Mouse (Mus musculus) neural tube, embryonic 10.5 days (tissue): ENCODE data around the gene 2810459M11Rik.
"Not testable (repeated sequence)": the region's sequence is repeated elsewhere in the genome, so short reads cannot be mapped to it uniquely, and the experiment has no call there.

Experiments
- DNase-seq: peaks from one replicate; pipeline ENCODE4 v3.0.0-alpha.2; 2017; ENCODE audit warnings: low spot score; ENCODE audit errors: extremely low spot score

The 2810459M11Rik gene

DNA sequence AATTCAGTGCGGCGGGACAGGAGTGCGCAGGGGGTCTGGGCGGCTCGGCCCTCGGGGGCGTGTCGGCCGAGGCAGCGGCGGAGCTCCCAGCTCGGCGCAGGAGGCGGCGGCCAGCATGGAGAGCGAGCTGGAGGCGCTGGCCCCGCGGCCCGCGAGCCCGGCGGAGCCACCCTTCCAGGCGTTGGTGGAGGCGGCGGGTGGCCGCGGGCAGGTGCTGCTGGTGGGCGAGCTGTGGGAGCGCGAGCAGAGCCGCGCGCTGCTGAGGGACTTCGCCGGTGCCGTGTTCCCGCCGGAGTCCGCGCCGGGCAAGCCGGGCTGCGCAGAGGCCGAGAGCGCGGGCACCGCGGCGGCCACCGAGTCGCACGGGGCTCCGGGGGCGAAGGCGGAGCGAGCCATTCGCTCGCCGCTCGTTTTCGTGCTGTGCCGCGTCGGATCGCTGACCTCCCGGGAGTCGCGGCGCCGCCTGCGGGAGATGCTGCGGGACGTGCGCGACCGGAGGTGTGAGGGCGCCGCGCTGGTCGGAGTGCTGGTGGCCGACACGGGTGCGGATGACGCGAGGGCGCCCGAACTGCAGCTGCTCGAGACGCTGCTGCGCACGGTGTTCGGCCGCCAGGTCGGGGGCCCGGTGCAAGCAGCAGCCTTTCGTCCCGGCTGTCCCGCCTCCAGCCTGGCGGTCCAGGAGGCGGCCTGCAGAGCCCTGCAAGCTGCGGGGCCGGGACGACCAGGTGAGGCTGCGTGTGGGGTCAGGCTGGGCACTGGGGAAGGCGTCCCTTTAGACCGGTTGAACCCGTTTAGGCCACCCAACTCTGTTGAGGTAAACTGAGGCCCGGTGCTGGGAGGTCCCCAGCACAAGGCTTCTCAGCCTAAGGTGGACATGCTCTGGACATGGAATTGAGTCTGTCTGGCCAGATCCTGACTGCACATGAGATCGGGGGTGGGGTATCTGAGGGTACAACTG, at the start of gene 2810459M11Rik:
Gene 2810459M11Rik, plus strand, starts transcription at position 16 of the 958 bp plus-strand sequence.
- peak; percentile 73 for DNase-seq

DNA sequence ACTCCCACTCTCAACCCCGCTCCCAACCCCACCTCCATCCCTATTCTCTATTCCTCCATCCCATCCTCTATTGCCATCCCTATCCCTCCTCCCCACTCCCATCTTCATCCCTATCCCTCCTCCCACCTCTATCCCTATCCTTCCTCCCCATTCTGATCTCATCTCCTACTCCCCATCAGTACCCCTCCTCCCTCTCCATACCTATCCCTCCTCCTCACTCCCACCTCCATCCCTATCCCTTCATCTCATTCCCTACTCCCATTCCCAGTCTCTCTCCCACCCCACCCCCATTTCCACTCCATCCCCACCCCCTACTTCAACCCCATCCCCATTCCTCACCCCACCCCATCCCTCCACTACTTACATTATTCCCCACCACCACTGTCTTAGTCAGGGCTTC, 48.4 kb upstream of the 2810459M11Rik start:
- no peak for DNase-seq

DNA sequence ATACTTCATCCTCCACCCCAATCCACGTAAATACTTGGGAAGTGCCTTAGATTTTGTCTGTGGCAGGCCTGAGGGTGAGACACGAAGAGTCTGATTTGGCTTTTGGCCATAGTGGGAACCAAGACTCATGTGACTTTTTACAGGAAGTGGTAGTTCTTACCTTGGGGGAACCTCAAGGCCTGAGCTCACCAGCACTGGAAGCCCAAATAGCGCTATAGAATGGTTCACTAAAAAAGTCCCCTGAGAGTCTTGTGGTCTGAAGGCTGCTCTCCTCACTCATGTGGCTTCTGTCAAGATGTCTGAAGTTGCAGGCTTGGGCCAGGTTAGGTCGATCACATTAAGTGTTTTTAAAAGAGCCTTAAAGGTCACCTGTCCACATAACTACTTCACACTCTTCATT, 47.7 kb upstream of the 2810459M11Rik start:
- no peak for DNase-seq

DNA sequence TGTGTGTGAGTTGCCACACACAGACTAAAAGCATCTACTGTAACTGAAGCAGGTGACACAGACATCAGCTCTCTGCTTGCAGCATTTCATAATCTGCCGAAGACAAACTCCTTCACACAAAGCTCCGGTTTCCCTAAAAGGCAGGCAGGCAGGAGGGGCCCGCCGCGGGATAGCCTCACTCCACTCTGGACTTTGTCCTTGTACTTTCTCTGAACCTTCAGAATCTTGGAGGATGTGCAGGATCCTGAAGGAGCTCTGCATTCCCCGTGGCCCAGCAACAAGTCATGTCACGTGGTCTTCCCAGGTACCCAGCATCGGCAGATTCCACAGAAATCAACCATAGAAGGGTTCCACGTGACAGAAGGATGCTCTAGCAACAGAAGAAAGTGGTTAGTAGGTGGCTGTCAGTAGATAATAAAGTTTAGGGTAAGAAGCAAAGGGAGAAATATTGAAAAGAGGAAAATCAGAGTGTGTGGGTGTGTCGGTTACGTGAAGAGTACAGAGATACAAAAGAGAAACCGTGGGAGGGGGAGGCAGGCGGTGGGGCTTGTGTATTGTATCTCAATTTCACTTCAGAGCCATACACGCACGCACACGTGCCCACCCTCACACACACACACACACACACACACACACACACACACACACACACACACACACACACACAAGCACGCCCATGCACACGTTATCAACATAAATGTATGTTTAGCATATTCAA, 45.7 kb upstream of the 2810459M11Rik start:
- DNase-seq, result no peak

DNA sequence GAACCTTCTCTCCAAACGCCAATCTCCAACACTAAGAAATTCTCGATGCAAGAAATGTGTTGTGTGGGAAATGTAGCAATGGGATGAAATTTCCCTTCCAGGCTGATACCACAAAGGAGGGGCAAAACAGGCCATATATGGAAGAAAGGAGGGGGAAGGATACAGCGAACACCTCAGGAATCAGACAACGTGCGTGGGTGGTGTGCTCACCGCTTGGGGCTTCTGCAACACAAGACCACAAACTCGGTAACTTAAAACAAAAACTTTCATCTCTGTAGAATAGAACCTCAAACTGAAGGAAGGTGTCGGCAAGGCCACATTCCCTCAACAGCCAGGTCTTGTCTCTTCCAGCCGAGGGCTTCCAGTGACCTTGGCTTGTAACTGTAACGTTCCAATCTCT, 40.1 kb upstream of the 2810459M11Rik start:
- no peak for DNase-seq

DNA sequence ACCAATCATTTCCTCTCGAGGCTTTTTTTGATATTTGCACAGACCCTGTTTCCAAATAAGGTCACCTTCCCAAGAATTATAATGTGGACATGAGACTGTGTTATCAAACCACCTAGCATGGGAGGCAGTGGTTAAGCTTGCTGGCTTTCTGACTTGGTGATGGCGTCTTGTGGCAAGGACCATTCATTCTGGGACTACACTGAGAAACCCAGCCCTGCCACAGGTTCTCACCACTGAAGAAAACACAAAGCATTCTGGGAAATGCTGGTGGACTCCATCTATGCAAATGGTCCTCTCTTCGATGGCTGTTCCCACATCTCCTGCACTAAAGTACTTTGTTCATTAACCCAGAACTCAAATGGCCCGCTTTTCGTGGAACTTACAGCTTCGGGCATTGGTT, 39.6 kb upstream of the 2810459M11Rik start:
- DNase-seq, result no peak

DNA sequence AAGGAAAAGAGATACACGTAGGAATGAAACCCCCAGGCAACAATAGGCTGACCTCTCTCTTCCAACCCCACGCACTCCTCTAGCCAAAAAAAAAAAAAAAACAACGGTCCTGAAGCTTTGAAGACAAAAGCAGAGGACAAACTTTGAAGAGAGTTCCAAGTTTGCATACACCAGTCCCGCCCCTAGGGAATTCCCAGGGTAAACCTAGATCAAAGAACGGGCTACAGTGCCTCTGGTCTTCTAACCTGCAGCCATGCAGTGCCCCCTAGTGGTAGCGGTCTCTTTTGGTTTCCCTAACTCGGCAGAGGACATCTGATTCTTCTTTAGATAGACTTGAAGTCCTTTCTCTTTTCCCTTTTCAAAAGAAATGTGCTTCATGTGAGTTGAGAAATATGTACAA, 37.9 kb upstream of the 2810459M11Rik start:
- DNase-seq, result peak; percentile 86

DNA sequence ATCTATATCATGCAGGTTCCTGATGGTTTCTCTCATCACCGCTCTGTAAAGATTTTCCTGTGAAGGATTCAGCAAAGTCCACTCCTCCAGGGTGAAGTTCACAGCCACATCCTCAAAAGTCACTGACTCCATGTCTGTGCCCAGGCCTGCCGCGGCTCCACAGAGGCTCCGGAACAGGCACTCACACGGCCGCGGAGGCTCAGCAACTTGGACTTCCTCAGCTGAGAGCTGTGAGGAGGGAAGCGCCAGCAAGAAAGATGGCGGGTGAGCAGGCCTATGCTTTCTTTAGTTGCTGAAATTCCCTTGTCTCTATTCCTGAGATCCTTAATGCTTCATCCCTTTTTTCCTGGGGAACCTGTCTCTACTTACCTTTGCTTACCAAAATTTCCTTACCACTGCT, 29.9 kb upstream of the 2810459M11Rik start:
- DNase-seq, result not testable (repeated sequence)

DNA sequence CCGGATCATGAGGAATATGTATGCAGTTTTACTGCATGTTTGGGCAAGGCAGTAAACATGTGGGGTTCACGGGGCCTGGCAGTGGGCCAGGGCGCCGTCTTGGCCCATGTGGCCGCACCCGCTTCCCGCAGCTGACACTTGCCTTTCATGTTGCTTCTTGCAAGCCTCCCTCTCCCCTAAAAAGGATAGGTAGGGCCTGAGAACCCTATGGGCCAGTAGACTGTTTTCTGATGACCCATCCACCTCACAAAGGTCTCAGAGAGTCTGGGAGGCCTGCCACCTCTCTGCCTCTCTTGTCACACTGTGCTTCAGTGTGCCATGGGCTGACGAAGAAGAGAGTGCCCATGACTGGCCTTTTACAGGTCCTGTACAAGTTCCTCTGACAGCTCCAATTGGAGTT, 29.1 kb upstream of the 2810459M11Rik start, which contains the start of gene Spata3:
Gene Spata3, plus strand, starts transcription at position 301 of the 400 bp plus-strand sequence.
- no peak for DNase-seq

DNA sequence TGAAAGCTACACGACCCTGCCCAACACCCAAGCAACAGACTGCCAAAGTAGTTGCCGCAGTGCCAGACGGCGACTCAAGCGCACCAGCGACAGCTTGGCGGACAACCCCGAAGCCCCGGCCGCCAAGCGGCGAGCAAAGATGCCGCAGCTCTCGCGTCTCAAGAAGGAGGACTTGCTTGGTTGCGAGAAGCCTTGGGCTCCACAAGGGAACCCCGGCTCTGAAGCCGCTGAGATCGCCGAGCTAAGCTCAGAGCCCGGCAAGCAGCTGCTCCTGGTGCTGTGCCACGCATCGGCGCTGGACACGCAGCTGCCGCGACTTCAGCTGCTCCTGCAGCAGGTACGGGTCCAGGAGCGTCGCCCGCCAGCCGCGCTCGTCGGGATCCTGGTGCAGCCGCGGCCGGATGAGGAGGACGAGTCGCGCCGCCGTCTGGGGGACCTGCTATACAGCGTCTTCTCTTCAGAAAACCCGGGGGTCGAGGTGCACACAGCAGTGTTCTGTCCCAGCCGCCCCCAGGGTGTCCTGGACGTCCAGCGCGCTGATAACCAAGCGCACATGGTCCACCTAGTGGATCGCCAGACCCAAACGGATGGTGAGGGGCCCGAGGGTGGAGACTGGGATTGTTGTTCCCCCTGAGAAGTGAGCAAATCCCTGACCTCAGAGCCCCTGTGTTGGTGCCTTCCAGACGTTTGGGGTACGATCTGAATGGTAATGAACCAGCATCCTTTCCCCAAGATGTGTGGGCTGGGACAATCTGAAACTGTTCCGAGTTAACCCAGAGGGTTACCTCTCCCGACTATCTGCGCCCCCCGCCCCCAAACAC, 27.2 kb upstream of the 2810459M11Rik start:
- DNase-seq, result peak; percentile 78

DNA sequence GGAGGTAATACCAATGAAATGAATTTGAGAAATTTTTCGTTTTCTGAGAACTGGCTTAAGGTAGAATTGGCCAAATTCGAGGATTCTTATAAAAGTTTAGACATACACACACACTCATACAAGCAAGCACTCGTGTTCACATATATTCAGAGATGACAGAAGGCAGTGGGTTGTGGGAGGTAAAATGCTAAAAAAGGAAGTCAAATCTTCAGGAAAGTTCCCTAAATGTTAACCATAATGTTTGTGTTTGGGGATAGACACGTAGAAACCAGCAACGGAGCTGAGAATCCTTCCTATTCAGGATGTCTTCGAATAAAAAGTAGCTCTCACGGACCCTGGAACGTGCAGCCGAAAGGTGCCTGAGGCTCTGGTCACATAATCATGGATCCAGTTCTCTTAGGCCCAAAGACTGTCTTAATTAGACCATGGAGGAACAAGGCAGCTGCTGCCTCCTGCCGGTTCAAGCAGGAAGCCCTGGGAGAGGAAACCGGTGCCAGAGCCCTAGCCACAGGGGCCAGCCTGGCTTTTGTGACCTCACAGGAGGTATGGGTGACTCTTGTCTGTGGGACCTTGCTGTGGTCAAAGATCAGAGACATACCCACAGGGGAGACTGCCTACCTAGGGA, 24.2 kb upstream of the 2810459M11Rik start:
- DNase-seq, result no peak

DNA sequence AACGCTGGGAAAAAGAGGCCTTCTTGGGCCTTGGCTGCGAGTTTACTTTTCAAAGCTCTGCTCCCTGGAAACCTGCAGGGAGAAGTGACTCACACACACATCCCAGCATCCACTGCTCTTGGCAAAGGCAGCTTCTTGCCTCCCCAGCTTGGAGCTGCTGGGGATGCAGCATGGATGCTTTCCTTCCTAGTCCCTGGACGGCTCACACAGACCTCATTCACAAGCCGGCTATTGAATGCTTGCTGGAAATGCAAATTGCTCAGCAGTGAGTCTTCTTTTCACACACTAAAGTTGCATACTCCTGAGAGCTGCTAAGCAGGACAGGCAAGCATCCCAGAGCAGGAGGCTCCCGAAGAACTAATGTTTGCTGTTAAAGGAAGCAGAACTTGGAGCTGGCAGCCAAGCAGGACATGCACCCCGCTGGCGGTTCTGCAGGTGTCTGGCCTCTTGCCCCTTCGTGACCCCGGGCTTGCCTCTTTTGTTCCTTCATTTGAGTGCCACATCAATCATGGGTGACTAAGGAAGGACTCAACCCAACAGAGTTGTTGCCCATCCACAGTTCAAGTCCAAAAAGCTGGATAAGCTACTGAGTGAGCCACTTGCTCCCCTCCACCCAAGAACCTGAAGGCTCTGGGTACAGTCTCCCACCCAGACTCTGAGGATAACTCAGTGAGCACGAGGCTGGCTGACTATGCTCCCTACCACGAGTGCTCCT, 13.2 kb upstream of the 2810459M11Rik start:
- DNase-seq, result peak; percentile 32

DNA sequence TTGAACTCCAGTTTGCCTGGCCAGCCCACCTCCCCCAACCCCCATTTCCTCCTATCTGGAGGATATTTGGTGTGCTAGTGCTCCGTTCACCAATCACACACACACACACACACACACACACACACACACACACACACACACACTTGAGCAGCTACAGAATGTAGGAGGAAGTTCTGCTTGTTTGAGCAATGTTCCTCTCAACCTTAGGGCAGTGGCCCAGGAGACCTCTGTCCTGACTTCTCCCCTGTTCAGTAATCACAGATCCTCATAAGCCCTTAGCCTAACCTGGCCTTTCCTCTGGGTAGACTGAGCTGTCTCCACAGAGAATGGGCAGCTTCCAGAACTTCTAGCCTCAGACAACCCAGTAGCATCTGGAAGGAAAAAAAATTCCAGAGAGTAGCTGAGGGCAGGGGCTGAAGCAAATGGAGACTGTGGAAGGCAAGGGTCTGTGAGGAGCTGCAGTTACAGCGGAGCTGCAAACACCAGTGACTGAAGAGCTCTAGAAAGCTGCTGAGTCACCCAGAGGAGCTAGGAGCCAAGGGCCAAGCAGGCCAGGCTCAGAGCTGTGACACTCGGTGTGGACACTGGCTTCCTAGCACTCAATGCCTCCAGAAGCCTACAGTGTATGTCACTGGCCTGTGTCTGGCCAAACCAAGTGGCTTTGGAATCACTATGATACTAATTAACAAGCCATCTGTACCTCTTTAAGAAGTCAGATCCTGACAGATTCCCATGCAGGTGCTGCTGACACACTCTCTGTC, 7.3 kb upstream of the 2810459M11Rik start:
- DNase-seq, result no peak

DNA sequence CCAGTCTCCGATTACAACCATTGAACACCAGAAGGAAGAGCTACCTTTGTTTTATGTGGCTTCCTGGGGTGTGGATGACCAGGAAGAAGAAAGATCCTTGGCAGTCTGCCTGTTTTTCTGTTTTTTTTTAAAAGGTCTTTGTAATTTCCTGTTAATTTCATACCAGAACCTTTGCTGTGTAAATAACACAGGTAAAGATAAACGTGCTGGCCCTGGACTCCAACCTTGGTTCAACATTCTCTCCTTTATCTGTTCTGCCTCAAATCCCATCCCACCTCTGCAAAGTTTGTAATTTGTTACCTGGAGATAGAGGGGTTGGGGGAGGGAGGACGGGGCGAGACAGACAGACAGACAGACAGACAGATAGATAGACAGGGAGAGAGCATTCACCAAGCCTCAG, 5.5 kb upstream of the 2810459M11Rik start:
- no peak for DNase-seq

DNA sequence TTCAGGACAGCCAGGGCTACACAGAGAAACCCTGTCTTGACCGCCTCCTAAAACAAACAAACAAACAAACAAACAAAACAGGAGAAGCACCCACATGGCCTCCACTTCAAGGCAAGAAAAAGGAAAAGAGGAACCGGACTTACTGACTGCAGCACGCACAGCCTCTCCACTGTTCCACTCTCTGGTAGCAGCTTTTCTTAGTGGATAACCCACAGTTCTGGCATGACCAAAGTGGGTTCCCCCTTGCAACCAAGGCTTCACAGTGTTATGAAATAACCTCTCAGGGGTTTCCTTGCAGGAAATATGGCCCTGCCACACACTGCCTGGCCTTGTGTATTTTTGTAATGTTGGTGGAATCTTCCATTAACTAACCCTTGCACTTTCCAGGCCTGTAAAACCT, 4.8 kb upstream of the 2810459M11Rik start:
- no peak for DNase-seq

DNA sequence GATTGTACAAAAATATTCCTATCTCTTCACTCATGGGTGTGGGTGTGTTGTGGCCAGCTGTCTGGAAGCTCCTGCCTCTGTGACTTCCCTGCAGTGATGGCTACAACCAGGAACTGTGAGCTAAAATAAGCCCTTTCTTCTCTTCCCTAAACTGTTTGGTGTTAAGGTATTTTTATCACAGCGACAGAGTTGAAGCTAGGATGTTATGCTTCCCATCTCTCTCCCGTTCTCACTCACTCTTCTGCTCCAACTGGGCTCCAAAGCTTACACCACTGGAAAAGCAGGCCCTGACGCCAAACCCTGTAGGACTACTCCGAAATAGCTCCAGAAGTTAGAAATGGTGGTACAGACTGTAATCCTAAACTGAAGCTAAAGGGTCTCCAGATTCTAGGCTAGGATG, 607 bp upstream of the 2810459M11Rik start:
- DNase-seq, result no peak

DNA sequence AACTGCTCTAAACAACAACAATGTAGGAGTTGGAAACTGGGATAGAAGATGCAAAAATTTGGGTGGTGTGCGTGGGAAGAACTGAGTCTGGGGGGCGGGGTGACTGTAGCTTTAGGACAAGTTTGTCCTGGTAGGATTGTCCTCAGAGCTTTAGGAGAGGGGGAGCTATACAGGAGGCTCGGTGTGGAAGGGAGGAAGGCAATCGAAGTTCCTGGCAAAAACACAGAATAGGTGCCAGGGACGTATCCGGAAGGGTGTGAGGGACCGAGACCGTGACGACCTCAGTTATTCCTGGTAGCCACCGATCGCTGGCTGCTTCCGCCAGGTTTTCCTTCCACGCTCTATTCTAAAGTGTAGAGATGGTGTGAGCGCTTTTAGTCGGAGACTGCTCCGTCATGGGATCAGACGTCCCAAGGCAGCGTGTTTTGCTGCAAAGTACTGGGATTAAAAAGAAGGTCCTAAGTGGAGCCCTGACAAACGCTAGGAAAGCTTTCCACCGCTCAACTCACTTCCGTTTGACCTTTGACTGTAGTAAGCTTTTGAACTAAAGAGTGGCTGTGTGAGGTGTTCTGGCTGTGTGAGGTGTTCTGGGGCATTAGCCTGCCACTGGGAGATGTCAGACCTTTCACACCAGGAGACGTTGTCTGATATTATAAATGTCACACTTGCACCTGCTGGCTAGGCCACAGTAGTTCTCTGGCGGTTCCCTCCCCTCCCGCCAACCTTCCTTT, 1.3 kb downstream of the 2810459M11Rik start:
- no peak for DNase-seq

DNA sequence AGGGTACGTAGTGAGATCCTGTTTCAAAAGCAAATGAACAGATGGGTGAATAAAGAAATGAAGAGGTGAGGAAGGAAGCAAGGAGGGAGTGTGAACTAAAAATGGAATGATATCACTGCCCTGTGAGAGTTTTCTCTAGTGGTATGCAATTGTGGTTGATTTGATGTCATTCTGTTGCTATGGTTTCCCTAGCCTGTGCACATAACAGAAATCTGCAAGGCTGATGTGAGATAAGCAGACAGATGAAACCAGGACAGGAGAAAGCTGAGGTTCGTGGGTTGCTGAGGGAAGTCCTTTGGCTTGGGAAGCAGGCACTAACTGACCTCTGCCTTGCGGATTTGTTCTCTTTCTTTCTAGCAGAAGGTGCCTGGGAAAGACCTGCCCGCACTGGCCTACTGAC, 2.6 kb downstream of the 2810459M11Rik start:
- DNase-seq, result no peak

DNA sequence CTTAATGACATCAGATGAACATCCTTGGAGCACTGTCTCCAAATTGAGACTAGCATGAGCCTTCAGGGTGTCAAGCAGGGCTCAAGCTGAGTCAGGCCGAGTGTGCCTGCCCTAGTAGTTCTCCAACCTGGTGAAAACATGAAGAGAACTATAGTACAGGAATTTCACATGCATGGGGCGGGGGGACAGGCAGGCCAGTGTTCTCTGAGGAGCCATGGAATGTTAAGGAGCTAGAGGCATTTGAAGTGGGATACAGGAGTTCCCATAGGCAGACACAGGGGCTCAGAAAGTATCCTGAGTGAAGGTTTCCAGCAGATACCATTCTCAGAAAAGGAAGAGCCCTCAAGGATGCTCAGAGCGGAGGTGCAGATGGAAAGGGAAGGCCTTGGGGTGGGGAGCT, 3.1 kb downstream of the 2810459M11Rik start:
- no peak for DNase-seq
